Mouse (Mus musculus) megakaryocyte, embryonic 14.5 days (primary cell): ENCODE measurements around the gene Hyal6.

Experiments
- FLI1 ChIP-seq: IDR thresholded peaks from 2 replicates; pipeline ENCODE4 v1.6.1; 2012; ENCODE audit warnings: low read length, inconsistent platforms, mixed read lengths
- GATA1 ChIP-seq: IDR thresholded peaks from 3 replicates; pipeline ENCODE4 v1.6.1; 2012; ENCODE audit warnings: mixed read lengths, low read length, inconsistent platforms, borderline replicate concordance

- TF ChIP-seq FLI1 (no peak), GATA1 (no peak)
Measured at GRCm38 (mm10) chr6:24734565-24734964, 1.5 kb downstream of the Hyal6 start.
